ENCODE assay signal across 8 mouse cellular contexts in genomic region chr15:100443126-100443922, GRCm38 (mm10). TPM values are rescaled to one million over a fixed set of nuclear protein-coding genes. Genes with fewer than 3 reads are reported as not detected.
A peak's percentile ranks its signal among the peaks of the same experiment; 100 is the strongest.
DNase-seq lines count a peak whose midpoint lies in the region; ATAC-seq and TF ChIP-seq lines count a peak whose summit lies in the region.

No protein-coding gene starts in this region.

- no peak for TF ChIP-seq CTCF in heart, postnatal 0 days (IDR thresholded peaks at IDR 0.05; ENCODE audit: low read depth)
- no peak for TF ChIP-seq CTCF in liver, embryonic 14.5 days (IDR thresholded peaks at IDR 0.05; ENCODE audit: low read depth)

- H3K4me3 ChIP-seq in forebrain, embryonic 12.5 days (replicated peaks), result peak overlapping the region; percentile 54
- H3K4me3 ChIP-seq in heart, postnatal 0 days (ENCODE audit: low read depth, low read length), result peak overlapping the region; percentile 40
- peak overlapping the region; percentile 52 to 78 for H3K4me3 ChIP-seq in liver, embryonic 14.5 days (ENCODE audit: insufficient read depth in 1 of 2, low read depth in 2 of 2, low read length in 2 of 2)
- peak overlapping the region; percentile 30 for H3K4me3 ChIP-seq in neural tube, embryonic 11.5 days (ENCODE audit: low read depth, low read length)

- ATAC-seq in forebrain, embryonic 12.5 days (ENCODE audit: low FRiP score), result peak; percentile 97
- peak; percentile 99 for ATAC-seq in heart, postnatal 0 days (ENCODE audit: insufficient read depth, low read depth)
- ATAC-seq in liver, embryonic 14.5 days (ENCODE audit: insufficient read depth), result peak; percentile 93
- ATAC-seq in neural tube, embryonic 11.5 days (ENCODE audit: insufficient read depth, low FRiP score, low TSS enrichment), result peak; percentile 90

- no peaks in the 10 kb centered on the region for H3K9me3 ChIP-seq in forebrain, embryonic 12.5 days
- no peaks in the 10 kb centered on the region for H3K9me3 ChIP-seq in heart, postnatal 0 days (replicated peaks; ENCODE audit: control insufficient read depth, low read length)
- H3K9me3 ChIP-seq in liver, embryonic 14.5 days (ENCODE audit: control insufficient read depth, low read length), result no peaks in the 10 kb centered on the region
- no peaks in the 10 kb centered on the region for H3K9me3 ChIP-seq in neural tube, embryonic 11.5 days (ENCODE audit: control insufficient read depth, low read length)

- H3K4me1 ChIP-seq in forebrain, embryonic 12.5 days, result peaks cover 10% of the 10 kb centered on the region
- H3K4me1 ChIP-seq in heart, postnatal 0 days (ENCODE audit: control insufficient read depth, insufficient read depth), result peaks cover 4% of the 10 kb centered on the region; the same call in 1 of the 2 replicates
- H3K4me1 ChIP-seq in liver, embryonic 14.5 days (replicated peaks; ENCODE audit: control insufficient read depth in 2 of 2, insufficient read depth in 2 of 2, low read length in 1 of 2), result peaks cover 7 to 17% of the 10 kb centered on the region in 2 experiments
- H3K4me1 ChIP-seq in neural tube, embryonic 11.5 days (ENCODE audit: control insufficient read depth, insufficient read depth, low read length), result no peaks in the 10 kb centered on the region

- H3K27me3 ChIP-seq in forebrain, embryonic 12.5 days, result no peaks in the 10 kb centered on the region
- no peaks in the 10 kb centered on the region for H3K27me3 ChIP-seq in heart, postnatal 0 days (ENCODE audit: control insufficient read depth, insufficient read depth, low read length)
- no peaks in the 10 kb centered on the region for H3K27me3 ChIP-seq in liver, embryonic 14.5 days (ENCODE audit: control insufficient read depth, insufficient read depth, low read length)
- H3K27me3 ChIP-seq in neural tube, embryonic 11.5 days (ENCODE audit: control insufficient read depth, insufficient read depth, low read length), result no peaks in the 10 kb centered on the region

- WGBS in forebrain, embryonic 12.5 days, result 10% methylated on average over 20 of the region's 31 CpGs
- WGBS in heart, postnatal 0 days, result under 1% methylated on average over 22 of the region's 31 CpGs
- 1% methylated on average over 20 of the region's 31 CpGs for WGBS in liver, embryonic 14.5 days (ENCODE audit: insufficient replicate concordance)
- WGBS in neural tube, embryonic 11.5 days, result 10% methylated on average over 20 of the region's 31 CpGs

- peak overlapping the region; percentile 71 for H3K9ac ChIP-seq in forebrain, embryonic 12.5 days
- peak overlapping the region; percentile 49 for H3K9ac ChIP-seq in heart, postnatal 0 days (replicated peaks; ENCODE audit: low read depth, low read length)
- H3K9ac ChIP-seq in liver, embryonic 14.5 days (replicated peaks), result peak overlapping the region; percentile 69
- peak overlapping the region; percentile 63 for H3K9ac ChIP-seq in neural tube, embryonic 11.5 days (ENCODE audit: low read length)

- peak; percentile 81 to 84 for DNase-seq in CD8-positive naive resting alpha-beta T cell, adult 2 months (ENCODE audit: low read depth in 2 of 2, low spot score in 2 of 2)
- peak; percentile 78 for DNase-seq in c-Kit-positive CD71-positive TER-119-positive erythroid progenitor cells, embryonic 14.5 days (ENCODE audit: low spot score)
- peak; percentile 96 for DNase-seq in heart, postnatal 0 days (ENCODE audit: low spot score)
- DNase-seq in kidney, postnatal 36 days, result peak; percentile 92 to 93
- peak in 2 of 3 experiments; percentile 83 to 86 for DNase-seq in liver, embryonic 14.5 days (ENCODE audit: low read depth in 3 of 3, low spot score in 3 of 3)
- DNase-seq in neural tube, embryonic 11.5 days (ENCODE audit: low spot score), result peak; percentile 90
- peak; percentile 96 for DNase-seq in telencephalon, adult 2 months (ENCODE audit: low read depth, low spot score)

- H3K4me2 ChIP-seq in forebrain, embryonic 12.5 days, result peak overlapping the region; percentile 65
- peak overlapping the region; percentile 67 for H3K4me2 ChIP-seq in heart, postnatal 0 days (ENCODE audit: low read depth, low read length)
- peak overlapping the region; percentile 75 for H3K4me2 ChIP-seq in liver, embryonic 14.5 days (ENCODE audit: low read depth)
- H3K4me2 ChIP-seq in neural tube, embryonic 11.5 days (ENCODE audit: low read depth), result peak overlapping the region; percentile 47

- H3K36me3 ChIP-seq in forebrain, embryonic 12.5 days (replicated peaks), result no peaks in the 10 kb centered on the region
- no peaks in the 10 kb centered on the region for H3K36me3 ChIP-seq in heart, postnatal 0 days (replicated peaks; ENCODE audit: control insufficient read depth, insufficient read depth, low read length)
- no peaks in the 10 kb centered on the region for H3K36me3 ChIP-seq in liver, embryonic 14.5 days (replicated peaks; ENCODE audit: control insufficient read depth, insufficient read depth, low read depth)
- H3K36me3 ChIP-seq in neural tube, embryonic 11.5 days (ENCODE audit: control insufficient read depth, insufficient read depth, low read length), result no peaks in the 10 kb centered on the region

- no peak for TF ChIP-seq EP300 in heart, postnatal 0 days (IDR thresholded peaks at IDR 0.05; ENCODE audit: low read depth)
- TF ChIP-seq EP300 in liver, embryonic 14.5 days (IDR thresholded peaks at IDR 0.05; ENCODE audit: low read depth), result no peak

- H3K27ac ChIP-seq in forebrain, embryonic 12.5 days, result peak overlapping the region; percentile 71
- peak overlapping the region; percentile 83 for H3K27ac ChIP-seq in heart, postnatal 0 days (ENCODE audit: low read depth)
- peak overlapping the region; percentile 66 for H3K27ac ChIP-seq in liver, embryonic 14.5 days
- no peak overlapping the region for H3K27ac ChIP-seq in neural tube, embryonic 11.5 days (ENCODE audit: low read depth, low read length)

RNA-seq across cellular contexts. Expression of gene Slc11a2, which starts 18.5 kb away (rescaled TPM):
- polyA plus RNA-seq in forebrain, embryonic 12.5 days (2016; fragmentation: Nextera tagmentation; extraction: Ambion mirVana), result 25.6 and 26.0 TPM in 2 replicates
- total RNA-seq in heart, postnatal 0 days (2014; rRNA removed; ENCODE audit: low replicate concordance), result 18.0 and 66.7 TPM in 2 replicates
- 12.0 and 13.9 TPM in 2 replicates for polyA plus RNA-seq in heart, postnatal 0 days (2015; fragmentation: Nextera tagmentation; extraction: Ambion mirVana)
- polyA plus RNA-seq in liver, embryonic 14.5 days (2012; rRNA removed), result 38.4 and 40.8 TPM in 2 replicates
- polyA plus RNA-seq in liver, embryonic 14.5 days (2014; fragmentation: Nextera tagmentation; extraction: Ambion mirVana), result 37.7 and 38.4 TPM in 2 replicates
- polyA plus RNA-seq in neural tube, embryonic 11.5 days (2014; fragmentation: Nextera tagmentation; extraction: Ambion mirVana), result 18.2 and 21.6 TPM in 2 replicates

RNA-seq across cellular contexts. Expression of gene Gm5475, which starts 21.4 kb away (rescaled TPM):
- 0.08 and 0.17 TPM in 2 replicates for polyA plus RNA-seq in forebrain, embryonic 12.5 days (2016; fragmentation: Nextera tagmentation; extraction: Ambion mirVana)
- not detected in 2 replicates for total RNA-seq in heart, postnatal 0 days (2014; rRNA removed; ENCODE audit: low replicate concordance)
- polyA plus RNA-seq in heart, postnatal 0 days (2015; fragmentation: Nextera tagmentation; extraction: Ambion mirVana), result 0.04 TPM in 1 of 2 replicates, not detected in the other
- polyA plus RNA-seq in liver, embryonic 14.5 days (2012; rRNA removed), result 0.01 TPM in 1 of 2 replicates, not detected in the other
- 0.05 TPM in 1 of 2 replicates, not detected in the other for polyA plus RNA-seq in liver, embryonic 14.5 days (2014; fragmentation: Nextera tagmentation; extraction: Ambion mirVana)
- 0.08 TPM in 1 of 2 replicates, not detected in the other for polyA plus RNA-seq in neural tube, embryonic 11.5 days (2014; fragmentation: Nextera tagmentation; extraction: Ambion mirVana)

RNA-seq across cellular contexts. Expression of gene Letmd1, which starts 25.5 kb away (rescaled TPM):
- polyA plus RNA-seq in forebrain, embryonic 12.5 days (2016; fragmentation: Nextera tagmentation; extraction: Ambion mirVana), result 41.9 and 47.7 TPM in 2 replicates
- 18.5 and 25.5 TPM in 2 replicates for total RNA-seq in heart, postnatal 0 days (2014; rRNA removed; ENCODE audit: low replicate concordance)
- polyA plus RNA-seq in heart, postnatal 0 days (2015; fragmentation: Nextera tagmentation; extraction: Ambion mirVana), result 7.5 and 7.6 TPM in 2 replicates
- 15.2 and 18.1 TPM in 2 replicates for polyA plus RNA-seq in liver, embryonic 14.5 days (2012; rRNA removed)
- polyA plus RNA-seq in liver, embryonic 14.5 days (2014; fragmentation: Nextera tagmentation; extraction: Ambion mirVana), result 9.5 and 10.6 TPM in 2 replicates
- 47.3 and 51.1 TPM in 2 replicates for polyA plus RNA-seq in neural tube, embryonic 11.5 days (2014; fragmentation: Nextera tagmentation; extraction: Ambion mirVana)

RNA-seq across cellular contexts. Expression of gene Csrnp2, which starts 52.0 kb away (rescaled TPM):
- polyA plus RNA-seq in forebrain, embryonic 12.5 days (2016; fragmentation: Nextera tagmentation; extraction: Ambion mirVana), result 36.4 and 37.0 TPM in 2 replicates
- 5.1 and 6.0 TPM in 2 replicates for total RNA-seq in heart, postnatal 0 days (2014; rRNA removed; ENCODE audit: low replicate concordance)
- polyA plus RNA-seq in heart, postnatal 0 days (2015; fragmentation: Nextera tagmentation; extraction: Ambion mirVana), result 4.6 and 5.0 TPM in 2 replicates
- 0.42 and 0.59 TPM in 2 replicates for polyA plus RNA-seq in liver, embryonic 14.5 days (2012; rRNA removed)
- 0.58 and 0.78 TPM in 2 replicates for polyA plus RNA-seq in liver, embryonic 14.5 days (2014; fragmentation: Nextera tagmentation; extraction: Ambion mirVana)
- polyA plus RNA-seq in neural tube, embryonic 11.5 days (2014; fragmentation: Nextera tagmentation; extraction: Ambion mirVana), result 28.9 and 29.9 TPM in 2 replicates
